Mouse (Mus musculus) lung, postnatal 4 days (tissue): ENCODE measurements around the gene Spdye4c.

Source experiments
- DNase-seq, 2 experiments: peaks; one replicate each; pipeline ENCODE4 v3.0.0; 2021

The Spdye4c gene

DNA sequence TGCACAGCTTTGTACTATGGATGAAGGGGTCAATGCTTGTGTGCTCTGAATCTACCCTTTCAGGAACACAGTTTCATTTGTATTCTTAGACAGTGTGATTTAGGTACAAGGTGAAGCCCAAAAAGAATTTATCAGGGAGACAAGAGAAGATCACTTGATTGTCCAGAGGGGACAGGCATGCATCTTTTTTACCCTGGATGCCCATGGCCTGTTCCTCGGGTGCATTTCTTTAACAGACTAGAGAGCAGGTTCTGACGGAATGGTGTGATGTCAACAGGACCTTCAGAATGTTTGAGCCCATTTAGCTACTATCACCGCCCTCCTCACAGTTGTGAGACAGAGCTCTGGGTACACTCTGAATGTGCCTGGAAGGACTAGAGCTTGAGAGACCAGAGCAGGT, at the start of gene Spdye4c:
Gene Spdye4c, plus strand, starts transcription at position 301 of the 400 bp plus-strand sequence.
- DNase-seq, result no peak

DNA sequence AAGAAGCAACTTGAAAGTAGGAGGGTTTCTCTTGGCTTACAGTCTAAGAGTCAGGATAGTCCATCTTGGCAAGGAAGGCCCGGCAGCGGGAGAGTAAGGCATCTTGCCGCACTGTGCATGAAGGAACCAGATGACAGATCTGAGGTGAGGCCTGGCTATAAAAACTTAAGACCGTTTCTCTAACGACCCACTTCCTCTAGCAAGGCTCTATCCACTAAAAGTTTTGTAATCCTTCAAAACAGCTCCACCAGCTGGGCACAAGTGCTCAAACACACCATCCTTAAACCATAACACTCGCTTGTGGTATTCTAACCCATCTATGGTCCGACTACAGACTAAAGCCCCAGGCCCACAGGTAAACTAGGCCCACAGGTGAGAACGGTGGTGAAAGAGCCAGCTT, 47.5 kb upstream of the Spdye4c start:
- DNase-seq, result no peak

DNA sequence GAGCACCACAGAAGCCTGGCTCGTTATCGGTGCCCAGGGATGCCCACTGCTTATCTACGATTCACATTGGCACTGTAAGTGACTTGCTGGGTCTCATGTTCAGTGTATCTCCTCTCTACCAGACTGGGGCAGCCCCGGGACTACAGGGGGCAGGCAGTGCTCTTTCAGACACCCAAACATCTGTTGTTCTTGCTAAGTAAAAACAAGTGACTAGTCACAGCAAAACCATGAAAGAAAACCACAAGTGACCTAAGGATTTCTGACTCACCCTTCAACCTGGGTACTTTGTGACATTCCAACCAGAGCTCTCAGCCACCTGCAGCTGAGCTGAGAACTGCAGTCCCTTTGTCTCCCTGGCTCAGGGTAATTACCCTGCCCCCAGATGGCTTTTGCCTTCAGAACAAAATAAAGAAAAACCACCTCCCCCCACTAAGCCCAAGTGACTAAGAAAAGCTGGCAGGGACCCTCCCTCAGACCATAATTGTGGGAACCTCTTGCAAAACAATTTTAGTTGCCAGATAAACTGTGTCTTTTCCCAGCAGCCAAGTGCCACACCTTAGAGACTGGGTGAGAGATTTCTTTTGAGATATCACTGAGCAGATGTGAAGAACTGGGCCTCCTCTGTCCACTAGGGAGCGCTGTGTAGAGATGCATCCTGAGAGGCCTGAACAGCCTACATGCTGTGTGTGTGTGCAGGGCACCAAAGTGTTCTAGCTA, 46.4 kb upstream of the Spdye4c start:
- DNase-seq, result peak; percentile 49 to 57

DNA sequence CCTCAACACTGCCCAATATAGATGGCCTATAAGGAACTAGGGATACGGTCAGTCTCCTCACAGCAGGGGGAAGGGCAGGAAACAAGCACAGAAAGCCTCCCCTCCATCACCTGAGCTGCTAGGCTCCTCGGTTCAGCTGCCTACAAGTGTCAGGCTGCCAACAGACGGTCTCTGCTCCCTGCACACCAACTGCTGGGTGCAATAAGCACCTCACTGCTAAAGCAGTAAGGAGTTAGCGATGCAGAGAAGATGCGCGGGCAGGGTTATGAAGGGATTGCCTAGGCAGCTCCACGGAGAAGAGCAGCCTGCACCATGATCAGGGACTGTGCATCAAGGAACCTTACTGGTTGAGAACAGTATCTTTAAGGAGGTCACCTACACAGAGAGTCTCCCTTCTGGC, 45.6 kb upstream of the Spdye4c start:
- no peak for DNase-seq

DNA sequence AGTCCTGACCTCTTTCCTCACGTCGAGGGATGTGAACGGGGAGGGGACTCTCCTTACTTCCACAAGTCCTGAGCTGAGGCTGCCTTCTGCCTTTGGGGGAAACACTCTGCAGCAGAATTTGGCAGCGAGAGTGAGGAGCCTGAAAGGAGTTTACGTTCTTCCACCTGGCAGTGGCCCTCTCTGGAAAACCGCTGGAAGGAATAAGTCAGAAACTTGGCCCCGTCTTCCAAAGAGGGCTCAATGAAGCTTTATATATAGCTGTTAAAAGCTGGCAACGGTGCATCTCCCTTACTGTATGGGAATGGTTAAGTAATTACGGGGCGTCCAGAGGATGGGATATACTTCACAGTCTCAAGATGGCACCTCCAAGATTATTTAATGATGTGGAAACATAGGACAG, 43.9 kb upstream of the Spdye4c start:
- DNase-seq, result no peak

DNA sequence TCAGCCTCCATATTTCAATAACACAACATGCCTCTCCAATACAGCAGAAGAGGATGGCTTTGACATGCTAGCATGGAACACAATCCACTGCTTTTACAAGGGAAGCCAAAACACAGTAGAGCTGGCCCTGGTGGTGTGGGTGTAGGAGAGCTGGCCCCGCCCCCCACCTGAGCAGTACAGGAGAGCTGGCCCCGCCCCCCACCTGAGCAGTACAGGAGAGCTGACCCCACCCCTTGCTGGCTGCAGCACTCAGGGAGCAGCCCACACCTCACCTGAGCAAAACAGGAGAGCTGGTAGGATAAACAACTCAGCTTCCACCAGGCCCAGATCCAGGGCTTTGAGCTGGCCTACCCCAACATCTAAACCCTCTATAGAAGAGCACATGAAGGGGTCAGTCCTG, 42.7 kb upstream of the Spdye4c start:
- DNase-seq, result peak; percentile 40 to 55

DNA sequence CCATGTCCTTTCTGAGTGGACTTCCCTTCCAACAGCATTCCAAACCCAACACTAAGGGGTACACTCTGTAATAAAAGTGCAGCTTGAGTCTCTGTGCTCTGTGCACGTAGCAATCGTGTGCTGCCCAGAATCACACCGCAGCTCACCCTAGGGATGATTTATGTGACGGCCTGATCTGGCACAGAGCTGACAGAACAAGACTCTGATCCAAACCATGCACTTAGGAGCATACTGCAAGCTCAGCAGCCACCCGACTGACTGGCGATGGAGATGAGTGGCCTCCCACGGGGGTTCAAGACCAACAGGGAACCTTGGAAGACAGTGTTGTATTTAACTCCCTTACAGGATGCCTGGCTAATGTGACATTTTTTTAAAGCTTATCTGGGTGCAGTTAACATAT, 41.4 kb upstream of the Spdye4c start:
- no peak for DNase-seq

DNA sequence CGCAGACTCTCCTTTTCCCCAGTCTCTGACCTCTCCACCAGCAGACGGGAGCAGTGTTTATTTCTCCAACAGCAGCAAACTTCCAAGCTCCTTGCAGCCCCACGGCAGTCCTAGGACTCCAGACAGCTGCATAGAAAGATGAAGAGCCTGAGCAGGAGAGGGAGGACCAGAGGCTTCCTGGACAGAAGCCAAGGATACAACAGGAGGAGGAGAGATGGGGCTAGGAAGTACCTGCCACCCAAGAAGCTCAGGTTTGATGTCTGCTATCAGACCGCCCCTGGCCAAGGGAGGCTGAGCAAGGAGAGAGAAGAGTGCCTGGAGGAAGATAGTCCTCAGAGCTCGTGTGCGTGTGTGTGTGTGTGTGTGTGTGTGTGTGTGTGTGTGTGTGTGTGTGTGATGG, 41.0 kb upstream of the Spdye4c start:
- DNase-seq, result no peak

DNA sequence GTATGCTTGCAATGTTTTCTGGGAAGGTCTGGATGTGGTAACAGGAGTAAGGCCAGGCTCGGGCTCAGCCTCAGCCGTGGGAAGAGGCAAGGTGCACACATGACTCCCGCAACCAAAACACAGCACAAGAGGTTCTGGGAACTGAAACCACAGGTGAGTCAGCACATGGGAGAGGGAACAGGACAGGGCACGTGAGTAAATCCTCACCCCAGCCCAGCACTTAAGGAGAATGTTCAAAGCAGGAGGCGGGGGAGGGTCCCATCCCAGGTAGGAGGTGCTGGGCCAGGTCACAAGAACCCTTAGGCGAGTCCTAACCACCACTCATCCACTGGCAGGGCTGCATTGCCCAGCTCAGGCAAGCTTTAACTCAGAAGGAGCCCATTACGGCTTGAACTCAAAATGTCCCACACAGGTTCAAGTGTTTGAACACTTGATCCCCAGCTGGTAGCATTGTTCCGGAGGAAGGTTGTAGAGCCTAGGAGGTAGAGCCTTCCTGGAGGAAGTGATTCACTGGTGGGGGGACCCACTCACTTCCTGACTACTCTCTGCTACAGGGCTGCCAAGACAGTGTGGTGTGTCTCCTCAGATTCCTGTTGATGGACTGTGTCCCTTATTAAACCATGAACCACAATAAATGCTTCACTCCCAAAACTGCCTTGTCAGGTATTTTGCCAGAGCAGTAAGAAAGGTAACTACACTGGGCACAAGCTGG, 38.8 kb upstream of the Spdye4c start:
- DNase-seq, result peak; percentile 37 to 78

DNA sequence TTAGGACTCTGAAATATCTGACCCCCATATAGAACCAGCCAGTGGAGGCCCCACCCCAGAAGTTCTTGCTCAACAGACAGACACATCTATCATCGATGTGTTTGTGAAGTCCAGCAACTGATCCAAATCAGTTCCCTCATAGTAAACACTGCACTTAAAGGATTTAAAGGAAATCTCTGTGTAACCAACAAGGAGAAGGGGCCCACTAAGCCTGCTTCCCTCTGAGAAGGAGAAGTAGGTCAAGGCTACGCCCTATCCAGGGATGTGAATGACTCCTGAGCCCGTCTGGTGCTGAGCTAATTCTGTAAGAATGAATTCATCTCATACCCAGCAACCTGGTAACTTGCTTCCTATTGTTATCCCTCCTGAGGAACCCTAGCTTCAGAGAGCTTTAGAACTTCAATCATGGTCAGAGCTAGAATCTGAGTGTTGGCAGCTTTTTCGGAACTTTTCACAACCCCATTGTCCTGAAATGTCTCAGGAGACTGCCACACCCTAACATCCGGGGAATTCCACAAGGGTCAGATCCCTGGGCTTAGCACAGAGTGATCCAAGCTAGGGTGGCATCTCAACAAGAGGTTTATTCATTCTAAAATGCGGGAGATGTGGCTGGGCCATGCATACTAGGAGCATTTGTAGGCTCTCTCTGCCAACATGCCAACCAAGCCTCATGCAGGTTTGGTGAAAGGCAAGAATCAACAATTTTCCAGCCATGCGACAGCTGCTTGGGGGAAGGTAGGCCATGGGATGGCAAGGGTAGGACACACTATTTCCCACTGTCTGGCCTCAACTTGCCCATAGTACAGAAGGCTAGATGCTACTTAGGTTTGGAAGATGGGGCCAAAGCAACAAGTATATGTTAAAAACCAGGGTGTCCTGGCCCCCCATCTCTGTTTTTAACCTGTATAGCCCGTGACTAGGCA, 38.0 kb upstream of the Spdye4c start:
- DNase-seq, result no peak

DNA sequence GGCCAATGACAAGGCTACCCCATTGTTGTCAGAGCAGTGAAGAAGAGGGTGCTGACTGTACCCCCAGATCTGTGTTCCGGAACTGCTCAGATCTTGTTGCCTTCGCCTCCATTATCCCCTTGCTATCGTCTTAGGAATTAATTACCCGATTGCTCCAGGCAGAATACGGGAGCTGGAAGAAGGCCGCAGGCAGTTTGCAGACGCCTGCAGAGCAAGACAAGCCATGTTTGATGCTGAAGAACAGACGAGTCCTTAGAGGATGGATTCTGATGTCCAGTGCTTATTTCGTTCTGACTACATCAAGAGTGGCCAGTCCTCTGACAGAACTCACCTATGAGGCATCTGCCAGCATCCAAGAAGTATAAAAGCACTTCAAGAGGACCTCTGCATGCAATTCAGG, 35.9 kb upstream of the Spdye4c start:
- DNase-seq, result no peak

DNA sequence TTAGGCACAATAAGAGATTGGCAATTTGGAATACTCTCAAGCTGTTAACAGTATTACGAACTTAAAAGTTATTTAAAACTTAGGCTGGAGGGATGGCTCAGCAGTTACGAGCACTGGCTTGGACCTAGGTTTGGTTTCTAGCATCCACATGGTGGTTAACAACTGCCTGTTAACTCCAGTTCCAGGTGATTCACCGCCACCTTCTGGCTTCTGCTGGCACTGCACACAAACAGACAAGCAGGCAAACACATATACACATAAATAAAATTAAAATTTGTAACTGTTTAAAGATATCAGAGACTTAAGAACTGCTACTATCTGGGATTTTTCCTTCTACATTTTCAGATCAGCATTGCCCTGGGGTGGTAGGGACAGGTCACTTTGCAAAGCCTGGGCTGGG, 26.8 kb upstream of the Spdye4c start:
- DNase-seq, result no peak

DNA sequence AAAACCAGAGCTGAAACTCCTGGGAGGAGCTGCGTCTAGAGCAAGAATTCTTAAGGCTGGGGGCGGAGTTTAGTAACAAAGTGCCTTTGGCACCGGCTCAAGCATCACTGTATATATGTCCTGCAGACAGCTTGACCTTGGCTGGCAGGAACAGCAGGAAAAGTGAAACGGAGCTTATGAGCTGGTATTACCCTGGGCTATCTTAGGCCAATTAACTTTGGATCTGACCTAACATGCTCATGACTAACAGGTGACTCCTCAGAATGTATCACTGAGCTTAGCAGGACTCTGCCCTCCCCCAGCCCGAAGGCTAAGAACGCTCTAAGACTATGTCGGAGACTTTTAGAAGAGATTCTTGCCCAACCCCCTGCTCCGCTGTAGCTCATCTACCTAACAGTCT, 25.1 kb upstream of the Spdye4c start:
- DNase-seq, result no peak

DNA sequence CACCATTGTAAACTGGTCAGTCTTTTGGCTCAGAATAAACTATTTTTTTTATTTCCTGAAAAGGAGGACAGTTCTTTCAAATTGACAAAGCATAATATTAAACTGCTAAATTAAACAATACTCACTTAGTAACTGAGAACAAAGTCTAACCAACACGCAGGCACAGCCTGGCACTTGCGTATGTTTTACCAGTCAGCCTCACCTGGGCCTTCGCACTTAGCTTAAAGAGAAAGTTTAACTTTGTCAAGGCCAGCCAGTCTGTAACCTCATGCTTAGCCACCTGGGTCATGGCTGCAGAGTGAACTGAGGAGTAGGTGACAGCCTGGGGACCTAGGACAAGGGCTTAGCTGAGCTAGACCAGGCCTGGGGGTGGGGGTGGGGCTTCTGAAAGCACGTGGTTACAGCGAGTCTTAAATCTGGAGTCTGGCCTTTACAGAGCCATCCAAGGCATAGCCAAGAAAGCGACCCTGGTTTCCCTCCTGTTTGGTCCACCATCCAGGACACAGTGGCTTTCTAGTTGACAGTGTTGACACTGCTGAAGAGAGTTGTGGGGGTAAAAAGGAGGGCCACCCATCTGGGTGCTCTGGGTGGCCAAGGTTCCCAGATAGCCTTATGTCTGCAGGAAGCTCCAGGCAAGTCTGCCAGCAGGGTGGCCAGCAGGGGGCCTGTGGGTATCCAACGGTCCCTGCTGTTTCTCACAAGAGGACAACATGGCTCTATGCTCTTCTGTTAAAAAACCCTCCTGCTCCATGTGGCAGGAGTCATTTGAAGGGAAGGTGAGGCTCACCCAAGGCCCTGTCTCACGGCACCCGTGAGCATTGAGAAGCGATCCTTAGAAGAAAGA, 24.5 kb upstream of the Spdye4c start:
- DNase-seq, result peak; percentile 41 to 51

DNA sequence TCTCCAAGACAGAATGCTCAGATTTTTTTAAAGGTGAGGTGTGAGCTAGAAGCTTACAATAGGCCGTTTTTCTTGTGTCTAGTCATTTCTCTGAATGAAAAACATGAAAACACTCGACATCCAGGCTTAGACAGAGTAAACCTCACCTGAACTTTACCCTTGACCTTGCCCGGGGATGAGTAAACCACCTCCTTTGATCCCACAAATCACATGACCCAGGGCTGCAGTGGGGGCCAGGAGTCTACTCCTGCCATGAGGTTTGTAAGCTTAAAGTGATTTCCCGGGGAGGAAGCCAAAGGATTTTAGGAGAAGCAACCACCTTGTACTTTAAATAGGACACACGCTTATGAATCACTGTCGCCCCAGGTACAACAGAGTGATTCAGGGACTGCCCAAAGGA, 23.0 kb upstream of the Spdye4c start:
- no peak for DNase-seq

DNA sequence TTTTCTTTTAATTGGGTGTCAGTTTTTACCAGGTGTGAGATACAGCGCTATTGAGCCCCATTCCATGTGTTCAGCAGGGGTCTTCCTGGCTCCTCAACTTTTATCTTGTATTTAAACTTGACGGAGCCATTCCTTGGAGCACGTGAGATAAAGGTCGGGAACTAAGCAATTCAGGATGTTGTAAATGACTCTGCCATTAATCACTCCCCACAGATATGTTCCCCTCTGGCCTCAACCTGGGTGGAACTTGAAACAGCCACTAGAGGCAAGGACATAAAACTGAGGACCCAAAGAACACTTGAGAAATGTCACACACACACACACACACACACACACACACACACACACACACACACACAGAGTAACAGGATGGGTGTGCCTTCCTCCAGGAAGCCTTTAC, 22.5 kb upstream of the Spdye4c start:
- no peak for DNase-seq

DNA sequence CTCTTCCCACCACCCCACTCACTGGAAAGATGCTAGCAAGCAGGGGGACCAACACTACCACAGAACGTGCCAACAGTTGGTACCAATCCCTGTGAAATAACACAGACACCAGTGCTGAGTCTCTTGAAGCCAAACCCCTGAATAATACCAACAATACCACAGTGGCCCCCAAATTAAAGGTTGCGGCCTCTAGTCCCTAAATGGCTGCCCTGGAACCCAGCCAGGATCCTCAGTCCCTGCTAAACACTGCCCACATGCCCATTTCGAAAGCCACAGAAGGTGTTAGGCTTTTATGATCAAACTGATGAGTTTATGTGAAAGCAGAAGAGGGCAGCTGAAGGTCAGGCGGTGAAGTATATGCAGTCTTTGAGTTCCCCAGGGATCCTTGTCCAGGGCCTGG, 20.0 kb upstream of the Spdye4c start:
- DNase-seq, result no peak

DNA sequence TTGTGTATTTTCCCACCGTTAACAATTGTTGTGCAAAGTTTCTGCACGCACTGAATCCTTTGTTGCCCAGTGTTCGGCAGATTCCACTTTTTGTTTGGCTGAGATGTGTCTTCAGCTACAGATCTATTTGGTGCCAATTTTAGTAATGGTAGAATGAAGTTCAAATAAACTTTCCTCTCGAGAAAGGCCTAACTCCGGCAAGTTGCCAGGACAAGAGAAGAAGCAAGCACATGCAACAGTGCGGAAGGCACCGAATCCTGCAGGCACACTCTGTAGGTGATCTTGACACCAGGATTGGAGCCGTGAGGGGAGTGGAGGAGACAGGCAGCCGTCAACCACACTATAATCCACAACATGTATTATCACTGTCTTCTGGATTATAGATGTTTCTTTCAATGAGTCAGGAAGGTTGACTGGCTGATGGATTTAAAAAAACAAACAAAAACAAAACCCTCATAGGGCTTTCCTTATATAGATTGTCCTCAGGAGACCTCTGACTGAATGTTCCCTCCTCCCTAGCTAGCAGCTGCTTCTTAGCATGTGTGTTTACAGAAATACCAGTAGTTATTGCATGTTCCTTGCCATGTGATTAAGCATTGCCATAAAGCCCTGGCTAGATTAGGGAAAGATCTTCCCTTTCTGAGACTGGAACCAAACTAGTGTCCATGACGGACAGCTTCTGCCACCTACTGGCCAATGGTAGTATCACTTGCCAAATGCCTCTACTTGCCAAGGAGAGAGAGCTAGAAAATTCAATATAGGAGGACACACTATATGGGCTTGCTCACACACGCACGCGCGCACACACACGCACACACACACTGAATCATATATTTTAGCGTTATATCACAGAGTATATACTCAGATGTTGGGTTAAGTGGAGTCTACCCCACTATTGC, 18.0 kb upstream of the Spdye4c start:
- DNase-seq, result peak; percentile 74 to 88

DNA sequence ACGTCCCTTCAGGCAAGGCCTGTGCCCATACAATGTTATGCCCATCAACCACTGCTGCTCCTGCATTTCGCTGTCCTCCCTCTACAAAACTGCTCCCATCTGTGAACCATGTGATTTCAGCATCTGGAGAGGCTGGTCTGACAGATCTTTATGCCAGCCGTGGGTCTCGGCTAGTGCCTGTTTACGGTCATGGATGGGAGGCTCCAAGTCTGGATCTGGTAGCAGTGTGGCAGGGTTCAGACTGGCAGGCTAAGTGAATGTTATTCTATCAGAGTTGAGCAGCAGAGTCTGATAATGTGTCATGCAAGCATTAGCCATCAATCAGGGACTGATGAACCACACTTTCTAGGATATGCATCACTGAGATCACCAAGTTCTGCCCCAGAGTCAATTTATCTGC, 8.1 kb upstream of the Spdye4c start:
- DNase-seq, result no peak

DNA sequence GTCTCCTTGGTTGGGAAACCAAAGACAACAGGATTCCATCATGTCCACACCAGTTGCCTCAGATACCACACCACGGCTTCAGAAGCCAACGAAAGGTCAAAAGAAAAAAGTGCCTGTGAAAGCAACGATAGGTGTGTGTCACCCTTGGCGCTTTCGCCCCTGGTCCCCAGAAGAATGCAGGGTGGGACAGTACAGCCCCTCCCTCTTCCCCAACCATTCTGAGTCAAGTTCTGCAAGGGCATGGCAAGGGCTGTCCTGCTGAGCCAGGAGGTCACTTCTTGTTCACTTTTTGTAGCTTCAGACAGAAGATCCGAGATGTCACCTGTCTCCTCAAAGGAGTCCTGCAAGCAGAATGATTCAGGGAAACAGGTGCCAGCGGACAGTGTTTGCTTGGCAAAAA, 1.3 kb downstream of the Spdye4c start:
- no peak for DNase-seq

DNA sequence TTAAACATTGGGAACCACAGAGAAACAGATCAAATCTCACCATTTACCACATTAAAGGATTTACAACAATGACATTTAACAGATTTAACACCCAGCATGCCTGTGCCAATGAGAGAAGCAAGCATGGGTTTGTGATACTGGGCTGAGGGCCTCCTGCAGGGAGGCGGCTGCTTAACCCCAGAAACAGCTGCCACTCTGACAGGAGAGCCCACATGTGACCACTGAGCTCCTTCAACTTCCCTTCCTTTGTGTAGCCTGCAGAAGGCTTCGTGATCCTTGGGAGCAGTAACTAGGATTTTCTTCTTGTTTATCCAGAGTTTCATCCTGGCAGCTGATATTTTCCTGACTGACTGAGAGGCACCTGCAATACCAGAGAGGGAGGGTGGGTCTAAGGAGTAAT, 10.5 kb downstream of the Spdye4c start:
- no peak for DNase-seq

DNA sequence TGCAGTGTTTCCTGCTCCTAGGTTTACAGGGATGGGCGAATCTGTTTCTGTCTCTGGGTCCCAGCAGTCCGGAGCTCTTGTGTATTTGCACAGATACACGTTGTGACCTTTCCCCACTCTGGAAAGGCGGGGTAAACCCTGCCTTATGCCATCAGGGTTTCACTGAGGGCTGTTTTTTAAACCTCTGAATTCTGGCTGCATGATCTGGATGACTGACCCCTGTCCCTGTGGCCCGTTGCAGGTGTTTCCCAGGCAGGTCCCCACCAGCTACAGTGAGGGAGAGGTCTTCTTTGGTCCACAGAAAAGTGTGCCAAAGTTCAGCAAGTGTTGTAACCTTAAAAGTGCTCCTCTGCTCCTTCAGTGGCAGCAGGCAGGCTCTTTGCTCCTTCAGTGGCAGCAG, 18.3 kb downstream of the Spdye4c start:
- DNase-seq, result no peak
